Mouse (Mus musculus) testis, adult 2 months (tissue): ENCODE measurements around the gene Clptm1. TPM values are rescaled to one million over a fixed set of nuclear protein-coding genes. Genes with fewer than 3 reads are reported as not detected.

Experiments used
- H3K27ac ChIP-seq: fragments of 200-500 bp; 2 replicates; pipeline ENCODE4 v1.5.1; 2012; ENCODE audit warnings: low read depth, low read length; ENCODE audit not compliant: control insufficient read depth, insufficient read depth
- H3K27me3 ChIP-seq: fragments of 200-500 bp; 2 replicates; pipeline ENCODE4 v1.6.1; 2012; ENCODE audit warnings: mild to moderate bottlenecking, low read length, moderate library complexity; ENCODE audit not compliant: control insufficient read depth, insufficient read depth
- H3K36me3 ChIP-seq: fragments of 200-500 bp; 2 replicates; pipeline ENCODE4 v1.6.1; 2012; ENCODE audit warnings: mild to moderate bottlenecking, low read length; ENCODE audit not compliant: control insufficient read depth, insufficient read depth
- H3K4me1 ChIP-seq: fragments of 200-500 bp; 2 replicates; pipeline ENCODE4 v1.6.1; 2012; ENCODE audit warnings: low read length; ENCODE audit not compliant: control insufficient read depth, insufficient read depth
- H3K4me3 ChIP-seq: fragments of 200-500 bp; 2 replicates; pipeline ENCODE4 v1.5.1; 2012; ENCODE audit warnings: low read depth, mild to moderate bottlenecking, low read length, moderate library complexity, mixed read lengths; ENCODE audit not compliant: control insufficient read depth
- CTCF ChIP-seq: fragments of 200-500 bp; IDR thresholded peaks from 2 replicates; pipeline ENCODE4 v1.5.1; 2012; ENCODE audit warnings: low read depth, mild to moderate bottlenecking, inconsistent platforms, low read length, moderate library complexity; ENCODE audit not compliant: control insufficient read depth, insufficient read depth, insufficient replicate concordance
- POLR2A ChIP-seq: fragments of 200-500 bp; IDR thresholded peaks from 2 replicates; pipeline ENCODE4 v1.6.1; 2012; ENCODE audit warnings: low read depth, mild to moderate bottlenecking, inconsistent platforms, low read length, moderate library complexity; ENCODE audit not compliant: control insufficient read depth
- polyA plus RNA-seq: library from polyadenylated mRNA; depleted of rRNA; stranded (reverse); fragments of >200 nt; gene quantifications from 2 replicates; pipeline ENCODE4 v1.2.3, GENCODE M21; 2012

Gene Clptm1
- polyA plus RNA-seq, 1 experiment: 85.6 TPM

DNA sequence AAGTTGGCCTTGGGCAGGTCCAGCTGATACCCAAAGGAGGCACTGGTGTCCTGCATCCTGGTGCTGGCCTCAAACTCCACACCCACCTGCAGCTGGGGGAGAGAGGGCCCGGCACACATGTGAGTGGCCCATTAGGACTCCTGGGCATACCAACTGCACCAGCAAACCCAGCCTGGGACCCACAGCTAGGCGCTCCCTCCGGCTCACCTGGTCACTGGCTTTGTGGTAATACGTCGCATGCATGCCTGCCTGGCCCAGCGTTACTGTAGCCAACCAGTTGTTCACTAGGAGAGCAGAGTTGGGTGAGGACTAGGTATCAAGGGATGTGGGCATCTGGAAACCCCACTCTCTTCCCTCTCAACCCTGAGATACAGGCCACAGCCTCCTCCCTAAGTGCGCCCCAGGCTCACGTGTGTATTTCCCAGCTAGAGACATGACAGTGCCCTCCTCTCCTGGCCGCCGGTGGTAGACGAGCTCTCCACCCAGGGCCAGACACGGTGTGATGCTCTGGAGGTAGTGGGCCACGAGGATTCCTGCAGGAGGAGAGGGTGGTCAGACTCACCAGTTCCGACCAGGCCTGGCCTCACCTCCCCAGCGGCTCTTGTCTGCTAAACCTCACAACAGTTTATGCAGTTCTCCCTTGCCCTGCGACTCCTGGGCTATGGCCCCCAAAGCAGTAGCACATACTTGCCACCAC, 38.2 kb upstream of the Clptm1 start:
- Histone ChIP-seq H3K4me1 (peaks cover 13% of the 10 kb centered on the region), H3K36me3 (no peaks in the 10 kb centered on the region; the same call in none of the 2 replicates), H3K4me3 (no peak overlapping the region), H3K27ac (no peak overlapping the region), H3K27me3 (no peaks in the 10 kb centered on the region; the same call in 1 of the 2 replicates)
- no peak for TF ChIP-seq POLR2A
- no peak for TF ChIP-seq CTCF

DNA sequence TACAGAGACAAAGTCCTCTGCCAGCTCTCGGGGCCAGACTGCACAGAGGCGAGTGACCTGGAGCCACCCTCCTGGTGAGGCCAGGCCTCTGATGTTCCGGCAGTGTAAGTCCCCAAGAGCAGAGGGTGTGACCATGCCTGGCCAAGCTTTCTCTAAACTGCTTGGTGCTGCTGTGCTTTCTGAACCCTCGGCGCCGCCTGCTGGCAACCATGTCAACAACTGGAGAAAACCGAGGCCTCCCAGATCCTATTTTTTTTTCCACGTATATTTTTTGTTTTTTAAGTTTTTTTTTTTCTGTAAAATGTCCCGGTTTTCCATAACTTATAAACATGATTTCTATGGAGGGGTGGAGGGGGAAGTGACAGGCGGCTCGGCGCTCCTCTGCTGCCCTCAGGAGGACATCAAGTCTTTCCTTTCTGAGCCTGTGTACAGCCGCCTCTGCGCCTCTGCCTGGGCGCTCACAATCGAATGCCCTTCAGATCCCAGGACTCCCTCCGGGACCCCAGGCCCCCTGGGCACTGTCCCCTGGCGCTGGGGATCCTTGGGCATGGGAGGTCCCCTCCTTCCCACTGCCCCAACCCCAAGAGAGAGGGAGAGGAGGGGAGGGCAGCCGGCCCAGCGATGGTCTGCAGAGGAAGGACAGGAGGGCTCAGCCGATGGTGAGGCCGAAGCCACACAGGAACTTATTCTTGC, 36.4 kb upstream of the Clptm1 start:
- Histone ChIP-seq H3K36me3 (no peaks in the 10 kb centered on the region), H3K27ac (no peak overlapping the region), H3K4me1 (peaks cover 14% of the 10 kb centered on the region), H3K4me3 (no peak overlapping the region), H3K27me3 (no peaks in the 10 kb centered on the region; the same call in 1 of the 2 replicates)
- peak; percentile 41; the same call in 1 of the 2 replicates for TF ChIP-seq CTCF
- TF ChIP-seq POLR2A: no peak

DNA sequence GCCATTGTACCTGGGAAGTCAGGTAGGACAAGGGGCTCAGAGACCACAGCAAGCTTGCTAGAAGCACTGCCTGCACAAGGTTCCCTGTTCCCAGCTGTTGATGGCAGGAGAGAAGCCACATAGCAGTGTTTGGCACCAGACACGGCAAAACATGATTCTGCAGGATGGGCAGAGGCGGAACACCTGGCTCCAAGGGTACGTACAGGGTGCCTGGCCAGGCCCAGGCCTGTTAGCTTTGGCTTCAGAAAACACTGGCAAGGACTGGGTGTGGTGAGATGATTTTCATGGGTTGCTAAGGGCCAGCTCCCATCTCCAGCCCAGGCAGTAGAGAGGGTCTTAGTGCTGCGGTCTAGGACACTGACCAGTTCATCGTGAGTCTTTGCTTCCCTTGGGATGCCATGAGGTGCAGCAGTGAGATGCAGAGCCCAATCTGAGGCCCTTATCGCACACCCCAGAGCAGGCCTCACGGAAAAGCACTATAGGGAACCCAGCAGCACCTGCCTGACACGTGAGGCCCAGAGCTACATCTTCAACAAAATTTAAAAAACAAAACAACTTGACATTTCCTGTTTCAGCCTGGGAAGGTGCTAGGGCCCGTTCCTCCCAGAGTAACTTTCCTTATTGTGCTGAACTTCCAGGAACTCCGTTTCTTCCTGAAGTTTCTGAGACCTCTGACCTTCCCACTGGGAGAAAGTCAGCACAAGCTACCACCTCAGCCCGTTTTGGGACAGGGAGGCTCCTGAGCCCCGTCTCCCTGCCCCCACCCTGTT, 35.7 kb upstream of the Clptm1 start:
- Histone ChIP-seq H3K4me1 (peaks cover 14% of the 10 kb centered on the region), H3K36me3 (no peaks in the 10 kb centered on the region), H3K27me3 (no peaks in the 10 kb centered on the region; the same call in 1 of the 2 replicates), H3K4me3 (no peak overlapping the region), H3K27ac (no peak overlapping the region)
- no peak for TF ChIP-seq CTCF
- TF ChIP-seq POLR2A: no peak

DNA sequence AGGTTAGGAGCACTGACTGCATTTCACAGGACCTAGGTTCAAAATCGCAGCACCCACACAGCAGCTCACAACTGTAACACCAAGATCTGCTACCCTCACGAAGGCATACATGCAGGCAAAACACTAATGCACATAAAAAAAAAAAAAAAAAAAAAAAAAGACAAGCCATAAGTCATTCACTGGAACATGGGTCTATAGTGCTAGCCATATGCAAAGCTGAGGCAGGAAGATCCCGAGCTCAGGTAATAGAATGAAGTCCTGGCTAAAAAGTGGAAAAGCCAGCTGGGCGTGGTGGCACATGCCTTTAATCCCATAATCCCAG, 35.0 kb upstream of the Clptm1 start:
- Histone ChIP-seq H3K27ac (no peak overlapping the region), H3K4me1 (peaks cover 14% of the 10 kb centered on the region), H3K4me3 (no peak overlapping the region), H3K36me3 (no peaks in the 10 kb centered on the region), H3K27me3 (no peaks in the 10 kb centered on the region; the same call in 1 of the 2 replicates)
- TF ChIP-seq POLR2A (no peak), CTCF (no peak)

DNA sequence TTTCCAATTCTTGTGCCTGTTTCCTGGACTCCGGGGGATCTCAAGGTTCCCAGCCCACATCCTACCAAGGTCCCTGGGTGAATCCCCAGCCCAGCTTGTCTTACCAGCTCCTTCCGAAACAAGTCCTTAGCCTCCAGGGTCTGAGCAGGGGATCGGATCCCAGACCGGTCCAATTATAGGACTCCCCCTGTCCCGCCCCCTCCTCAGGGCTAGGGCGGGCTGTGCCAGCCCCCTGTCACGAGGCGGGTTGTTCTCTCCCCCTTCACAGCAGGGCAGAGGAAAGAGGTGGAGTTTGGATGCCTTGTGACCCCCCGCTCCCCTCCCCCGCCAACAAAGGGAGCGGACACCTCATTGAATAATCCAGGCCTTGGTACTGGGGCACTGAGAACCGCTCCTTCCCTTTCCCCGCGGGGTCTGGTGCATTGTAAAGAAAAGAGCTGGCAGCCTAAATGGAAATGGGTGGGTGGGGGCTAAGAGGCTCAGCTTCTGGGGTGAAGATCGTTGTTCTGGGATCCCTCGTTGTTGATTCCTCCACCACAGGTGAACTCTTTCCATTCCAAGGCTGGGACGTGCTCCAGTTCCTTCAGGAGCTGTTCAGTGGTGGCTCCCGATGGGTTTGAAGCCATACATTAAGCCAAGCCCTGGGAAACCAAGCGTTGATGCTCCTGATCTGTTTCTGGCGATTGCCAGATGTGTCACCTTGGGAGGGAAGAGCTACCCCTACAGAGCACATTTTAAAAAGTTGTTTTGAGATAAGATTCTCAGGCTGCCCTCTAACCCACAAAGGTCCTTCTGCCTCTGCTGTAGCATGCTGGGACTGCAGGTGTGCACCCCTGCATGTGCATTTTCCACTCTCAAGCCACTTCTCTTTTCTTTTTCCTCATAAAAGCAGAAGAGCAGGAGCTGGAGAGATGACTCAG, 34.3 kb upstream of the Clptm1 start, which contains the start of gene Apoe:
Gene Apoe, minus strand, starts transcription at position 282 of the 920 bp plus-strand sequence.
- Histone ChIP-seq H3K4me1 (peaks cover 14% of the 10 kb centered on the region), H3K36me3 (no peaks in the 10 kb centered on the region), H3K27ac (no peak within 1 kb of the TSS), H3K27me3 (no peaks in the 10 kb centered on the region; the same call in 1 of the 2 replicates), H3K4me3 (peak within 1 kb of the TSS; percentile 47)
- no peak for TF ChIP-seq CTCF
- no peak for TF ChIP-seq POLR2A

DNA sequence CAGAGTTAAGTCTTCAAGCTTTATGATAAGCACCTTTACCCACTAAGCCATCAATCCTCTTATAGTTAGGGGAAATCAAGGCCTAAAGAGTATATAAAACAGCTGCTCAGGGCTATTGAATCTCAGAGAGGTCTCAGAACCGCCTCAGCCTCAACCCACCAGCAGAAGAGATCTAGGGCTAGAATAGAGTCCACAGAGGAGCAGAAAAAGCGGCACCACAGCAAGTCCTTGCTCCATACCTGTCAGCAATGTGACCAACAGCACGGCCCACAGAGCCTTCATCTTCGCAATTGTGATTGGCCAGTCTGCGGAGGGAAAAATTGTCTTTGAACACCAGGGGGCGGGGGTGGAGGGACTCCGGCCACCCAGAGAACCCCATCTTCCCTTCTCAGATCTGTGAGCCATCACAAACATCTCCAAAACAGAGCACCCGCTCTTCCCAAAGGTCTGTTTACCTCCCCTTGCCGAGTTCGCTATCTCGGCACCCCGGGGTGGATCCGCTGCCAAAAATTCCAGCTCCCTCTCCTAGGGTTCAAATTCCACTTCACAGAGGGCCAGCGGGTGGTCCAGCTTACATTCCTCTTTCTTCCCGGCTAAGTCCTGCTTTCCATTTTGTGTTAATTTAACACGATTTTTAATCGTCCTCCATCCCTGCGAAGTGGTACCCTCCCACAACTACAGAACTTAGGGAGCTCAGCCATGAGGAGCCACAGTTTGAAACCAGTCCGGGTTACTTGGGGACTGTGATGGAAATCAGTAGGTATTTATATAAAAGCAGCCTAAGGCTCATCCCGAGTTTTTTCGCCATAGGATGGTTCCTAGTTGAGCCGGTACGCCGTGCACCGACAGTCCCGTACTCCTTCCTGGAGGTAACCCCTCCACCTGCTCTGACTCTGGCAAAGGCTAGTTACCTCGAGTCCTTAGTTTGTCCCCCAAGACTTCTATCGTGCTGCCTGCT, 33.4 kb upstream of the Clptm1 start:
- Histone ChIP-seq H3K27ac (no peak overlapping the region), H3K27me3 (no peaks in the 10 kb centered on the region; the same call in 1 of the 2 replicates), H3K4me1 (peaks cover 15% of the 10 kb centered on the region), H3K36me3 (no peaks in the 10 kb centered on the region), H3K4me3 (peak overlapping the region; percentile 47)
- TF ChIP-seq POLR2A (no peak), CTCF (peak; percentile 10; the same call in 1 of the 2 replicates)
